Mouse (Mus musculus) bone marrow, adult 2 months (tissue): ENCODE results near the gene Fxyd5.

Experiments used
- CTCF ChIP-seq: fragments of 200-500 bp; IDR thresholded peaks from 2 replicates; pipeline ENCODE4 v1.5.1; 2011; ENCODE audit warnings: low read length, control low read depth; ENCODE audit not compliant: control insufficient read depth, insufficient read depth
- POLR2A ChIP-seq: fragments of 200-500 bp; IDR thresholded peaks from 2 replicates; pipeline ENCODE4 v1.6.1; 2011; ENCODE audit warnings: low read depth, mild to moderate bottlenecking, control low read depth, low read length, borderline replicate concordance; ENCODE audit not compliant: control insufficient read depth

DNA sequence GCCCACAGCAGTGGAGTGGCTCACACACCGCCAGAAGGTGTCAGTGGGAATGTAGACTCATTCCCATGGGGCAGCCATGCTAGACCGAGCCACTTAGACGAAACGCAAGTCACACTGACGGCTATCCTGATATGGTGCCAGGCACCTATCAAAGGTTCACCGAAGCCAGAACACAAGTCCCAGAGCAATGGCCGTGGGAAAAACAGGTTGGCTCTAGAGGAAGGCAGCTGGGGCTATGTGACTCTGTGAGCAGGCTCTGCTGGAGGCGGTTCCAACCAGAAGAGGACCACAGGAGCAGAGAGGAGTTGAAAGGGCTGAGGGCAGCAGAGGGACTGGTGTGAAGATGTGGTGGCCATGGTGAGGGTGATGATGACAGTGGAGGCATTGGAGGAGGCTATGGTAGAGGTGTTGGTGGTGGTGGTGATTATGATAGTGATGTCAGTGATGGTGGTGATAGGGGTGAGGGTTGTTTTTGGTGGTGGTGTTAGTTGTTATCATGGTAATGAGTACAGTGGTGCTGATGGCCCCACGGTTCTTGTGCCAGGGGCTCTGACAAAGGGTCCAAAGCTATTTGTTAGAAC lies 44.0 kb upstream of the Fxyd5 start:
- TF ChIP-seq POLR2A, result no peak
- TF ChIP-seq CTCF, result no peak
